Mouse (Mus musculus) neural tube, embryonic 11.5 days (tissue): ENCODE measurements around the gene Rassf10. TPM values are rescaled to one million over a fixed set of nuclear protein-coding genes. Genes with fewer than 3 reads are reported as not detected.

Experiments used
- ATAC-seq: fragments of 200-750 bp; cut with Nextera tagmentation; 2 replicates; pipeline ENCODE4 v1.8.0; 2017; ENCODE audit warnings: moderate number of reproducible peaks, mild to moderate bottlenecking, moderate TSS enrichment, moderate library complexity; ENCODE audit not compliant: insufficient read depth, low FRiP score, low TSS enrichment
- DNase-seq: peaks from one replicate; pipeline ENCODE4 v3.0.0-alpha.2; 2015; ENCODE audit warnings: low spot score
- H3K27ac ChIP-seq: fragments of 300-500 bp; sonication (generic); 2 replicates; pipeline ENCODE4 v1.5.1; 2014; ENCODE audit warnings: low read depth, mild to moderate bottlenecking, low read length
- H3K27me3 ChIP-seq: fragments of 300-500 bp; sonication (generic); 2 replicates; pipeline ENCODE4 v1.6.1; 2014; ENCODE audit warnings: mild to moderate bottlenecking, low read length, mixed read lengths; ENCODE audit not compliant: control insufficient read depth, insufficient read depth
- H3K36me3 ChIP-seq: fragments of 300-500 bp; sonication (generic); 2 replicates; pipeline ENCODE4 v1.6.1; 2014; ENCODE audit warnings: mild to moderate bottlenecking, low read length, moderate library complexity, mixed read lengths; ENCODE audit not compliant: control insufficient read depth, insufficient read depth
- H3K4me1 ChIP-seq: fragments of 300-500 bp; sonication (generic); 2 replicates; pipeline ENCODE4 v1.6.1; 2014; ENCODE audit warnings: low read length, mixed read lengths; ENCODE audit not compliant: control insufficient read depth, insufficient read depth
- H3K4me2 ChIP-seq: fragments of 300-500 bp; sonication (generic); 2 replicates; pipeline ENCODE4 v1.6.1; 2014; ENCODE audit warnings: low read depth, mild to moderate bottlenecking, moderate library complexity
- H3K4me3 ChIP-seq: fragments of 300-500 bp; sonication (generic); 2 replicates; pipeline ENCODE4 v1.5.1; 2014; ENCODE audit warnings: low read depth, low read length
- H3K9ac ChIP-seq: fragments of 300-500 bp; sonication (generic); 2 replicates; pipeline ENCODE4 v1.6.1; 2014; ENCODE audit warnings: mild to moderate bottlenecking, low read length
- H3K9me3 ChIP-seq: fragments of 300-500 bp; sonication (generic); 2 replicates; pipeline ENCODE4 v1.6.1; 2016; ENCODE audit warnings: low read length; ENCODE audit not compliant: control insufficient read depth
- WGBS: fragments of 180-500 bp; shearing (Covaris S2); extraction: QIAGEN DNeasy Blood & Tissue Kit; methylation state at CpG from one replicate; pipeline ENCODE4 v1.1.7; 2014; 5-methylcytosine and 5-hydroxymethylcytosine counted together
- polyA plus RNA-seq: library from polyadenylated mRNA; unstranded; fragments of >200 nt; fragmentation: Nextera tagmentation; extraction: Ambion mirVana; gene quantifications from 2 replicates; pipeline ENCODE4 v1.2.1, GENCODE M21; 2014

Gene Rassf10
- polyA plus RNA-seq, 1 experiment from 2014 or later: 1.9 TPM

DNA sequence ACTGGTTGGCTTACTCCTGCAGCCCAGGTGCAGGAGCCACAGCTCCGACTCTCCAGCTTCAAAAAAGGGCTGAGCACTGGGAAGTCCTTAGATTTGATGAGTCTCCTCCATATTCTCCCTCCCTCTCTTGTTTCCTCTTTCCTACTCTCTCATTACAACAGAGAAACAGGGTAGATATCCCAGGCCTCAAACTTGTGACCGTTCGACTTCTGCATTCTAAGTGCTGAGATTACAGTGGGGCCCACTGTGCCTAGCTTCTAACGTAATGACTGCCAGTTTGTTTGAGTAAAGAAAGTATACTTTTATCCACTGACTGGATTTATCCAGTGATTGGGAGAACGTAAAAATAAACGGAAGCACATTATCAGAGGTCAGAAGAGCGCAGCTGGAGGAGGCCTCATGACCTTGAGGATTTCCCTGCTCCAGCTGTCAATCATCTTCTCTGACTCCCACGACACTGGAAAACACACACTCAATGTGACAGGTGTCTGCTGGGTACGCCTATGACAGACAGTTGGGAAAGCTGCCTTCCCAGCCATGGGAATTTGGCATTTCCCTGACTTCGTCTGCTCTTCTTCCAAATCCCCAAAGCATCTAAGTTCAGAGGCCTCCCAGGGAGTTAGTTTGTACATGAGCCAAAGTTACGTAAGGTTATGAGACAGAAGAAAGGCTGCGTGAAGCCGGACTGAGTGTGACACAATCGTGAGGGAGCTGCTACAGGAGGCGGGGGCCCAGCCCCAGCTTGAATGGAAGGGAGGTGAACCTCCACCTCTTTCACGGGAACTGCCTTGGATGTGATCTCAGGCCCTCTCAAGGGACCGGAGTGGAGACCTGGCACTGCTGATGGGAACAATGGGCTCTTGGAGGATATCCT is 31.2 kb downstream of the Rassf10 start:
- Histone ChIP-seq H3K27ac (no peak overlapping the region), H3K9ac (no peak overlapping the region)
- WGBS: 74% methylated on average over 17 of the region's 17 CpGs

DNA sequence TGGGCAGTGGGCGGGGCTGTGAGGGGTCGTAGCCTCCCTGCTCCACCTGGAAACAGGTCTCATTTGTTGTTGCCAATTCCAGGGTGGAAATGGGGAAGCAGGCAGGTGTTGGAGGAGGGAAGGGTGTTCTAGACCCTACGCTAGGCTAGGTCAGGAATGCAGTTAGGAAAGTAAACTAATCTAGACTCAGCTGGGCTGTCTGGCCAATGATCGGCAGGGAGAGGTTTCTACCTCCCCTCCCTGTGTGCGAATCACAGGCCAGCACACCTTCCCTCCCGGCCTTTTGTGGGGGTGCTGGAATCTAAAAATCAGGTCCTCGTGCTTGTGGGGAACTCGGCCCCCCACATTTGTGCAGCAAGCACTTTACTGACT is 31.8 kb downstream of the Rassf10 start:
- DNase-seq: no peak
- 69% methylated on average over 8 of the region's 8 CpGs for WGBS
- H3K27ac ChIP-seq: no peak overlapping the region
- no peaks in the 10 kb centered on the region for H3K9me3 ChIP-seq
- H3K4me3 ChIP-seq: no peak overlapping the region
- no peak overlapping the region for H3K4me2 ChIP-seq
- H3K9ac ChIP-seq: no peak overlapping the region
- no peak for ATAC-seq
- H3K4me1 ChIP-seq: no peaks in the 10 kb centered on the region
- H3K27me3 ChIP-seq: no peaks in the 10 kb centered on the region
- H3K36me3 ChIP-seq: no peaks in the 10 kb centered on the region

More for the DNA sequence above, 31.2 kb downstream of the Rassf10 start:
- Histone ChIP-seq H3K9me3 (no peaks in the 10 kb centered on the region), H3K4me3 (no peak overlapping the region), H3K27me3 (no peaks in the 10 kb centered on the region), H3K4me1 (no peaks in the 10 kb centered on the region), H3K36me3 (no peaks in the 10 kb centered on the region), H3K4me2 (no peak overlapping the region)
- ATAC-seq (no peak), DNase-seq (no peak)

DNA sequence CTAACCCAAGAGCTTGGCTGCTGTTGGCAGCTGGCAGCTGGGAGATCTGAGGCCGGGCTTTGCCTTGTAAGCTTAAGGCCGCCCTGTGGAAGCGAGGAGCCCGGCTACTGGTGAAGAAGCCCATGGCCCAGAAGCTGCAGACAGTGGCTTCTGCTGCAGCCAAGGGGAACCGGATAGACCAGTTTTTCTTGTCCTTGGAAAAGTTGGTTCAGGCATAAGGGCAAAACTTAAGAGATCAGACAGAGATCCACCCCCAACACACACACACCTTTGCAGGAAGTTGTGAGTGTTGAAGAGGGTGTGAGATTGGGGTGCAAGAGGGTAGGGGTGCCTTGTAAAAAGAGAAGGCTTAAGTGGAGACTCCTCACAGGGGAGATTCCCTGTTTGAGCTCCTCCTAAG is 39.2 kb downstream of the Rassf10 start:
- DNase-seq (no peak), ATAC-seq (no peak)
- H3K4me2 ChIP-seq: no peak overlapping the region
- no peaks in the 10 kb centered on the region for H3K36me3 ChIP-seq
- 88% methylated on average over 5 of the region's 5 CpGs for WGBS
- no peaks in the 10 kb centered on the region for H3K4me1 ChIP-seq
- H3K9ac ChIP-seq: no peak overlapping the region
- H3K9me3 ChIP-seq: no peaks in the 10 kb centered on the region
- no peak overlapping the region for H3K4me3 ChIP-seq
- H3K27ac ChIP-seq: no peak overlapping the region
- H3K27me3 ChIP-seq: no peaks in the 10 kb centered on the region

DNA sequence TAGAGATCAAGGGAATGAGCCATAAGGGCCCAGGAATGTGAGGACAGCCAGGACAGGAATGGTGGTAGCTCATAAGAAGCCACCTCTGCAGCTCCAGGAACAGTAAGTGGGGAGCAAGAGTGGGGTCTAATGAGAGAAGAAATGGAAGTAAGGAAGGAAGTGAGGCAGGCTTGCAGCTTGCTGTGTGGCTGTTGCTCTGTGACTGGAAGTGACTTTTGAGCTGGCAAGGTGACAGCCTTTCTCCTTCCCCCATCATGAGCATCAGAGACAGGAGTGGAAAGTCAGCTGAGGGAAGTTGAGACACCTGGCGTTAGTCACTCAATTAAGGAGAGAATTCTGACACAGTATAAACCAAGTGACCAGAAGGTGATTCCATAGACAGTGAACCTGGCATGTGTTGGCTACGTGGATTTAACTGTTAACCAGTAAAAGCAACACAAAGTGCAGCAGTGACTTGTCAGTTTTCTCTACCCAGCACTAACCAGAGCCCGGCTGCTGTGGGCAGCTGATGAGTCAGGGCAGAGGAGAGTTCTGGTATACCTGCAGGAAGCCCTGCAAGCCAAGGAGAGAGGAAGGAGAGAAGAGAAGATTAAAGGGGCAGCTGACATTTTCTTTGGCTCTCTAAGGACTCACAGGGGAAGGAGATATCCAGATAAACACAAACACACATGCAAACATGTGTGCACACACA is 49.9 kb downstream of the Rassf10 start:
- no peak for ATAC-seq
- H3K4me2 ChIP-seq: no peak overlapping the region
- WGBS: 85% methylated on average over 3 of the region's 3 CpGs
- H3K36me3 ChIP-seq: no peaks in the 10 kb centered on the region
- no peak for DNase-seq
- no peak overlapping the region for H3K9ac ChIP-seq
- H3K9me3 ChIP-seq: no peaks in the 10 kb centered on the region
- no peak overlapping the region for H3K4me3 ChIP-seq
- no peak overlapping the region for H3K27ac ChIP-seq
- no peaks in the 10 kb centered on the region for H3K4me1 ChIP-seq
- H3K27me3 ChIP-seq: no peaks in the 10 kb centered on the region

DNA sequence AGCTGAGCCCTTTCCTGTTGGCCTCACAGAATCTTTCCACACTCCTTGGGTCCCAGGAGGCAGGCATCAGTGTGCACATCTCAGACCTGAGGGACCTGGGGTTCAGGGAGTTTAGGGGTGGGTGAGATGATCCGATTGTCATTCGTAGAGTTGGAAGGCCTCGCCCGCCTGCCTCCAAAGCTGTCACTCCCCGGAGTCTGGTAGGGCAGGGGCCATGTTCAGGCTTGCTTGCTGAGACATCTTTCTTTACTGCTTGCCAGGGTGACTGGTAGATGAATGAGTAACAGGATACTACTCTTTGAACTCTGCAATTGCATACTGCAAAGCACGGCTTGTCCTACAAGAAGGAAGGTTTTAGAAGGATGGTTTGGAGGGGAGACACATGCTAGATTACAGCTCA is 52.0 kb downstream of the Rassf10 start:
- no peak overlapping the region for H3K9ac ChIP-seq
- ATAC-seq: no peak
- WGBS: 83% methylated on average over 6 of the region's 6 CpGs

More for the DNA sequence above, 52.0 kb downstream of the Rassf10 start:
- no peak for DNase-seq
- Histone ChIP-seq H3K4me1 (no peaks in the 10 kb centered on the region), H3K4me2 (no peak overlapping the region), H3K4me3 (no peak overlapping the region), H3K27me3 (no peaks in the 10 kb centered on the region), H3K27ac (no peak overlapping the region), H3K36me3 (no peaks in the 10 kb centered on the region), H3K9me3 (no peaks in the 10 kb centered on the region)
